ENCODE assay signal across 23 mouse cellular contexts in genomic region chr12:67348551-67348950, GRCm38 (mm10).
A peak's percentile ranks its signal among the peaks of the same experiment; 100 is the strongest.
DNase-seq lines count a peak whose midpoint lies in the region; ATAC-seq lines count a peak whose summit lies in the region.
"Had no signal": no experiment of that assay in that cellular context is flagged by ENCODE, and none has a peak within 500 bp of the region (broad histone marks: within the 10 kb centered on the region; RNA-seq: fewer than 3 reads in every experiment).

No protein-coding gene starts in this region.

- no peaks in the 10 kb centered on the region for H3K36me3 ChIP-seq in midbrain, embryonic 11.5 days (ENCODE audit: control insufficient read depth, insufficient read depth, low read length)
- H3K36me3 ChIP-seq in midbrain, embryonic 15.5 days (replicated peaks): no peaks in the 10 kb centered on the region
- H3K36me3 ChIP-seq: embryonic facial prominence, embryonic 13.5 days; embryonic facial prominence, embryonic 15.5 days; forebrain, embryonic 12.5 days had no signal

- H3K27ac ChIP-seq in midbrain, embryonic 11.5 days (ENCODE audit: low read depth, low read length): no peak overlapping the region
- no peak overlapping the region for H3K27ac ChIP-seq in midbrain, embryonic 15.5 days
- H3K27ac ChIP-seq: embryonic facial prominence, embryonic 13.5 days; embryonic facial prominence, embryonic 15.5 days; forebrain, embryonic 12.5 days had no signal

- peak; percentile 80 for ATAC-seq in midbrain, embryonic 11.5 days (ENCODE audit: low FRiP score)
- ATAC-seq in midbrain, embryonic 15.5 days (replicated peaks): no peak
- ATAC-seq: activated CD4-positive, CD25-positive, alpha-beta regulatory T cell, adult 4 months; forebrain, embryonic 14.5 days; forebrain, embryonic 16.5 days; Patski had no signal

- WGBS in midbrain, embryonic 11.5 days: 8% methylated on average over 2 of the region's 2 CpGs
- WGBS in midbrain, embryonic 15.5 days: 4% methylated on average over 2 of the region's 2 CpGs

- no peak overlapping the region for H3K9ac ChIP-seq in midbrain, embryonic 11.5 days (ENCODE audit: low read length)
- H3K9ac ChIP-seq in midbrain, embryonic 15.5 days: no peak overlapping the region
- H3K9ac ChIP-seq: embryonic facial prominence, embryonic 13.5 days; embryonic facial prominence, embryonic 15.5 days; forebrain, embryonic 12.5 days had no signal

- H3K4me1 ChIP-seq in midbrain, embryonic 11.5 days (ENCODE audit: control insufficient read depth, insufficient read depth, low read length): peaks cover 3% of the 10 kb centered on the region; the same call in 1 of the 2 replicates
- no peaks in the 10 kb centered on the region for H3K4me1 ChIP-seq in midbrain, embryonic 15.5 days
- H3K4me1 ChIP-seq: embryonic facial prominence, embryonic 13.5 days; embryonic facial prominence, embryonic 15.5 days had no signal

- H3K27me3 ChIP-seq in midbrain, embryonic 11.5 days (ENCODE audit: control insufficient read depth, insufficient read depth, low read length): no peaks in the 10 kb centered on the region
- no peaks in the 10 kb centered on the region for H3K27me3 ChIP-seq in midbrain, embryonic 15.5 days (replicated peaks)
- H3K27me3 ChIP-seq: embryonic facial prominence, embryonic 13.5 days; embryonic facial prominence, embryonic 15.5 days; forebrain, embryonic 12.5 days had no signal

- H3K9me3 ChIP-seq in midbrain, embryonic 11.5 days (ENCODE audit: control insufficient read depth, low read length): no peaks in the 10 kb centered on the region
- no peaks in the 10 kb centered on the region for H3K9me3 ChIP-seq in midbrain, embryonic 15.5 days
- H3K9me3 ChIP-seq: embryonic facial prominence, embryonic 13.5 days; embryonic facial prominence, embryonic 15.5 days; forebrain, embryonic 12.5 days had no signal

- DNase-seq in midbrain, embryonic 11.5 days (ENCODE audit: low spot score, missing footprints): no peak
- peak; percentile 51 for DNase-seq in Muller cell, postnatal 12 days (ENCODE audit: inconsistent ontology term)
- DNase-seq in retina, embryonic 14.5 days (ENCODE audit: low spot score): peak; percentile 2
- no peak for DNase-seq in cerebellum, postnatal 4 days (ENCODE audit: low spot score in 2 of 2)
- no peak for DNase-seq in ovary, postnatal 10 days (ENCODE audit: low spot score)
- DNase-seq: adrenal gland, adult 8-10 months; adrenal gland, postnatal 14 days; adrenal gland, postnatal 36 days; cerebellum, adult 11-12 months; cerebellum, adult 2 months; cerebellum, adult 9-10 months; cerebellum, postnatal 10 days; cerebellum, postnatal 25 days; embryo, embryonic 11 days had no signal

- H3K4me2 ChIP-seq in midbrain, embryonic 11.5 days: no peak overlapping the region
- H3K4me2 ChIP-seq in midbrain, embryonic 15.5 days: no peak overlapping the region
- H3K4me2 ChIP-seq: embryonic facial prominence, embryonic 13.5 days; embryonic facial prominence, embryonic 15.5 days; forebrain, embryonic 12.5 days had no signal

- H3K4me3 ChIP-seq in midbrain, embryonic 11.5 days (ENCODE audit: low read depth, low read length): no peak overlapping the region
- H3K4me3 ChIP-seq in midbrain, embryonic 15.5 days: no peak overlapping the region
- H3K4me3 ChIP-seq: embryonic facial prominence, embryonic 13.5 days; embryonic facial prominence, embryonic 15.5 days; erythroblast, embryonic 14.5 days; forebrain, embryonic 12.5 days had no signal

Comparison
In these comparisons a context has a peak if more than half of its experiments do, and no peak if none do; other contexts are left out.
1. DNase-seq: peak in Muller cell, postnatal 12 days (single experiment) and retina, embryonic 14.5 days (single experiment); none in midbrain, embryonic 11.5 days (single experiment), cerebellum, postnatal 4 days (0 of 2) and ovary, postnatal 10 days (single experiment).